Mouse (Mus musculus) urinary bladder, postnatal 14 days (tissue): ENCODE results near the gene Gm10272.
"Not testable (repeated sequence)": the region's sequence is repeated elsewhere in the genome, so short reads cannot be mapped to it uniquely, and the experiment has no call there.

Experiments used
- DNase-seq: peaks from one replicate; pipeline ENCODE4 v3.0.0; 2021; ENCODE audit warnings: low spot score

Gm10272 gene

DNA sequence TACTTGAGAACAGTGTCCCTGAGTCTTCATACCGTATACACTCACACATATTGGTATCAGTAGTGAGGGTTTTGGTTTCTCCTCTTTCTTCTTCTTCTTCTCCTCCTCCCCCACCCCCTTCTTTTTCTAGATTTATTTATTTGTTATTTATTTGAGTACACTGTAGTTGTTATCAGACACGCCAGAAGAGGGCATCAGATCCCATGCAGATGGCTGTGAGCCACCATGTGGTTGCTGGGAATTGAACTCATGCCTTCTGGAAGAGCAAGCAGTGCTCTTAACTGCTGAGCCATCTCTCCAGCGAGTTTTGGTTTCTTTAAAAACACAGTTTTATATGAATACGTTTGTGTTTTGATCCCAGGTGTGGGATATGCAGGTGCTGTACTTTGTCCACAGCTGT is 21.9 kb downstream of the Gm10272 start:
- DNase-seq = no peak

DNA sequence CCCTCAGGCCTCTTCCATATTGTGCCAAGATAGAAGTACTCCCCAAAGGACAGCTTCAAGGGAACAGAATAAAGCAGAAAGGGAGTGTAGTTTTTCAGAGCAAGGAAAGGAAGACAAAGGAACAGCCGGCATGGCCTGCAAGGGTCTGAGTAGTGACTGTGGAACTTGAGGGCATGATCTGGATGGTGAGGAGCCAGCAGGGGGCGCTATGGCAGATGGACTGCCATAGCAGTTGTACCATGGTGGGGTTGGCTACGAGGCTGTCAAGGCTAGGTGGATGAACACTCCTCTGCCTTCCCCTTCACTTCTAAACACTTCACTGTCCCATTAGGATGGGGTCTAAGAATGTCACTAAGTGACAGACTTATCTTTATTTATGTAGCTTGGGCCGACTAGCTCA is 22.8 kb downstream of the Gm10272 start:
- no peak for DNase-seq

DNA sequence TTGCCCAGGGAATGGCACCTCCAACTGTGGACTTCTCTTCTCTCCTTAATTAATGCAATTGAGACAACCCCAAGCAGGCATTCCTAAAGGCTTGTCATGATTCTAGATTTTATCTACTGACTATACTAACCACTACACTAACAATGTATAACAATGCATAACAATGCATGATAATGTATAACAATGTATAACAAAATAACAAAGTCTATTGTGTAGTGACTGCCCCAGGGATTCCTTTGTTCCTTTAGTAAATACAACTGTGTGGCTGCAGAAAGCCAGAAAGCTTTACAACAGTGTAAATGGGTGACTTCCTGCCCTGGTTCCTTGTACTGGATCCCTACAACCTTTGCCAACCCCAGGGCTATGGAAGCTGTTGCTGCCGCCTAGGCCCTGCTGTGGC is 29.5 kb downstream of the Gm10272 start:
- DNase-seq = no peak

DNA sequence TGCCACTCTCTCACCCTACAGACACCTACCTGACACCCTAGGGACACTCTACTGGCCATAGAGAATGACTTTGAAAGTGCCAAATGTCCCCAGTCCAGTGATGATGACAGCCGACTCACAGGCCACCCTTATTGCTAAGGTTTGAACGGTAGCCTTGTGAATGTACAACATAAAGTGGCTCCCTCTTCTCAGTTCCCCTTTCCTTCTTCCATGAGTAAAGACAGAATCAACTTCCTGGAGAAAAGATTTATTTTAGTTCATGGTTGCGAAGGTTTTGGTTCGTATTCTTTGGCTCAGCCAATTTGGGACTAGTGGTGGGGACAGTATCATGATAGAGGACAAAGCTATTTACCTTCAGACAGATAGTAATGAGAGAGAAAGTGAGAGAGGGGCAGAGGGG is 32.5 kb downstream of the Gm10272 start:
- no peak for DNase-seq

DNA sequence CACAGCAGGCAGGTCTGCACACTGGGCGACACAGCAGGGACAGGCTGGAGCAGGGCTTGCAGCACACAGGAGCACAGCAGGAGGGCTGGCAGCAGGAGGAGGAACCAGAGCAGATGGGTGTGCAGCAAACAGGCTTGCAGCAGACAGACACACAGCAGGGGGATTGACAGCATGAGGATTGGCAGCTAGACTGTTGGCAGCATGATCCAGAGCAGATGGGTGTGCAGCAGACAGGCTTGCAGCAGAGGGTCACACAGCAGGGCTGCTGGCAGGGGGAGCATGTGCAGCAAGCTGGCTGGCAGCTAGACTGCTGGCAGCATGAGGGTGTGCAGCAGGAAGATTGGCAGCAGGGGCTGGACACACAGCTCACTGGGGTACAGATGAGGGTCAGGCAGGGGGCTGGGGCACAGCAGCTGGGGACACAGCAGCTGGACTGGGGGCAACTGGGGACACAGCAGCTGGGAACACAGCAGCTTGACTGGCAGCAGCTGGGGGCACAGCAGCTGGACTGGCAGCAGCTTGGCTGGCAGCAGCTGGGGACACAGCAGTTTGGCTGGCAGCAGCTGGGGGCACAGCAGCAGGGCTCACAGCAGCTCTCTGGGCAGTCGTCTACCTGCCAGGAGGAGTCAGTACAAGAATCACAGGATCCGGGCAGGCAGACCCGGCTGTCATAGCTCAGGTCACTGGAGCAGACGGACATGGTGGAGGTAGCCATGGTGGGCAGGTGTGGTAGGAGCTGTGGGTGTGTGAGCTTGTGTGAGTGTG is 35.7 kb downstream of the Gm10272 start, which contains the start of gene Gm18596:
TSS of gene Gm18596 (minus strand) at position 715 of the 765 bp plus-strand sequence.
- not testable (repeated sequence) for DNase-seq

DNA sequence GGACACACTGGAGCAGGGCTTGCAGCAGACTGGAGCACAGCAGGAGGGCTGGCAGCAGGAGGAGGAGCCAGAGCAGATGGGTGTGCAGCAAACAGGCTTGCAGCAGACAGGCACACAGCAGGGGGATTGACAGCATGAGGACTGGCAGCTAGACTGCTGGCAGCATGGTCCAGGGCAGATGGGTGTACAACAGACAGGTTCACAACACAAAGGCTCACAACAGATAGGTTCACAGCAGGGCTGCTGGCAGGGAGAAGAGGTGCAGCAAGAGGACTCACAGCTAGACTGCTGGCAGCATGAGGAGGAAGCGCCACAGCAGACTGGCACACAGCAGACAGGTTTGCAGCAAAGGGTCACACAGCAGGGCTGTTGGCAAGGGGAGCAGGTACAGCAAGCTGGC is 44.3 kb downstream of the Gm10272 start:
- DNase-seq = not testable (repeated sequence)

DNA sequence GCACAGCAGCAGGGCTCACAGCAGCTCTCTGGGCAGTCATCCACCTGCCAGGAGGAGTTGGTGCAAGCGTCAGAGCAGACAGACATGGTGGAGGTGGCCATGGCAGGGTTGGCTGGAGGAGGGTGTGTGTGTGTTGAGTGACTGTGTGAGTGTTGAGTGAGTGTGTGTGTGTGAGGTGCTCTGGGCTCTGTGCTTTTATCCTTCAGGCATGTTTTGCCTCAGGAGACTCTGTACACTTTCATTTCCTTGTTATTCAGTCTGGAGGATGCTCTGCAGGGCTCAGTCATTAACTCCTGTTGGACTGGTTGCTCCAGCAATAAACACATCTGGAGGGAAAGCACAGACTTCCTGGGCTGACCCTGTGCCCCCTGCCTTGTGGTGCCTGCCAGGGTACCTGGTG is 44.8 kb downstream of the Gm10272 start, which contains the start of gene Gm9736:
TSS of gene Gm9736 (minus strand) at position 101 of the 400 bp plus-strand sequence.
- DNase-seq = not testable (repeated sequence)

DNA sequence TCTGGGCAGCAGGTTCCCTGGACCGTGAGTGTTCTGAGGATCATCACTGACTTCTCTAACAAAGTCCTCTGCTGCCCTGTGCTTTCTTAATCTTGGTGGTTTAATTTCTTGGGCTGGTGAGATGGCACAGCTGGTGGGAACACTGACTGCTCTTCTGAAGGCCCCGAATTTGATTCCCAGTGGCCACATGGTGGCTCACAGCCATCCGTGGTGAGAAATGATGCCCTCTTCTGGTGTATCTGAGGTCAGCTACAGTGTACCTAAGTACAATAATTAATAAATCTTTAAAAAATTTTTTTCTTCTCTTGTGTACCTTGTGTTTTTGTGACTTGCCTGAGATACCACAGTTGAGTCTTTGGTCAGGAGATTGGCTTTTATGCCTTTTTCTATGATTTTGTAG is 45.9 kb downstream of the Gm10272 start:
- not testable (repeated sequence) for DNase-seq

DNA sequence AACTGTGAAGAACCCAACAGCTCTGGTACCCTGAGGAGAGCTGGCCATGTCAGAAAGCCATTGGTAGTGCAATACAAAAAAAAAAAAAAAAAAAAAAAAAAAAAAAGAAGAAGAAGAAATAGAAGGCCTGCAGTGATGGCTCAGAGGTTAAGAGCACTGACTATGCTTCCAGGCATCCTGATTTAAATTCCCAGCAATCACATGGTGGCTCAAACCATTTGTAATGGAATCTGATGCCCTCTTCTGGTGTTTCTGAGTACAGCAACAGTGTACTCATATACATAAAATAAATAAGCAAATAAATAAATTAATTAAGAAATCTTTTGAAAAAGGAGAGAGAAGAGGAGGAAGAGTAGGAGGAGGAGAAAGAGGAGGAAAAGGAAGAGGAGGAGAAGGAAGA is 47.0 kb downstream of the Gm10272 start:
- no peak for DNase-seq
